Mouse (Mus musculus): ENCODE measurements around the gene Rtkn2.
"Not testable (repeated sequence)": the region's sequence is repeated elsewhere in the genome, so short reads cannot be mapped to it uniquely, and the experiment has no call there.

Gene Rtkn2

GRCm38 (mm10) chr10:68085574-68085973 is 106.2 kb downstream of the Rtkn2 start:
- DNase-seq: no peak

GRCm38 (mm10) chr10:68086973-68087372 is 107.6 kb downstream of the Rtkn2 start:
- DNase-seq: no peak

- DNase-seq: no peak
Measured at GRCm38 (mm10) chr10:68087722-68088121, 108.4 kb downstream of the Rtkn2 start.

GRCm38 (mm10) chr10:68089435-68090196 is 110.2 kb downstream of the Rtkn2 start:
- peak; percentile 45 for DNase-seq

GRCm38 (mm10) chr10:68090197-68090535 is 110.8 kb downstream of the Rtkn2 start:
- no peak for DNase-seq

- DNase-seq: no peak
Measured at GRCm38 (mm10) chr10:68090544-68090943, 111.2 kb downstream of the Rtkn2 start.

GRCm38 (mm10) chr10:68091011-68091410 is 111.6 kb downstream of the Rtkn2 start:
- no peak for DNase-seq

GRCm38 (mm10) chr10:68091840-68092239 is 112.5 kb downstream of the Rtkn2 start:
- no peak for DNase-seq

GRCm38 (mm10) chr10:68093496-68093895 is 114.1 kb downstream of the Rtkn2 start:
- no peak for DNase-seq

- no peak for DNase-seq
Measured at GRCm38 (mm10) chr10:68095136-68095535, 115.8 kb downstream of the Rtkn2 start.

GRCm38 (mm10) chr10:68096395-68096794 is 117.0 kb downstream of the Rtkn2 start:
- DNase-seq: no peak

GRCm38 (mm10) chr10:68097821-68098675 is 118.7 kb downstream of the Rtkn2 start:
- no peak for DNase-seq

- not testable (repeated sequence) for DNase-seq
Measured at GRCm38 (mm10) chr10:68099801-68100200, 120.4 kb downstream of the Rtkn2 start.

GRCm38 (mm10) chr10:68100506-68100905 is 121.1 kb downstream of the Rtkn2 start:
- no peak for DNase-seq

GRCm38 (mm10) chr10:68101251-68101650 is 121.9 kb downstream of the Rtkn2 start:
- DNase-seq: no peak

- no peak for DNase-seq
Measured at GRCm38 (mm10) chr10:68102566-68102965, 123.2 kb downstream of the Rtkn2 start.

GRCm38 (mm10) chr10:68103078-68103855 is 123.9 kb downstream of the Rtkn2 start:
- DNase-seq: no peak

- no peak for DNase-seq
Measured at GRCm38 (mm10) chr10:68103988-68104387, 124.6 kb downstream of the Rtkn2 start.

- no peak for DNase-seq
Measured at GRCm38 (mm10) chr10:68104481-68104880, 125.1 kb downstream of the Rtkn2 start.

GRCm38 (mm10) chr10:68104881-68105781 is 125.8 kb downstream of the Rtkn2 start:
- peak; percentile 45 for DNase-seq

- no peak for DNase-seq
Measured at GRCm38 (mm10) chr10:68106351-68106950, 127.1 kb downstream of the Rtkn2 start.

GRCm38 (mm10) chr10:68107716-68108115 is 128.3 kb downstream of the Rtkn2 start:
- no peak for DNase-seq
